Mouse (Mus musculus) kidney, adult 9 months (tissue): ENCODE results near the gene Tnfaip6.
A peak's percentile ranks its signal among the peaks of the same experiment; 100 is the strongest.

Experiments used
- DNase-seq: peaks from one replicate; pipeline ENCODE4 v3.0.0; 2022

Gene Tnfaip6

DNA sequence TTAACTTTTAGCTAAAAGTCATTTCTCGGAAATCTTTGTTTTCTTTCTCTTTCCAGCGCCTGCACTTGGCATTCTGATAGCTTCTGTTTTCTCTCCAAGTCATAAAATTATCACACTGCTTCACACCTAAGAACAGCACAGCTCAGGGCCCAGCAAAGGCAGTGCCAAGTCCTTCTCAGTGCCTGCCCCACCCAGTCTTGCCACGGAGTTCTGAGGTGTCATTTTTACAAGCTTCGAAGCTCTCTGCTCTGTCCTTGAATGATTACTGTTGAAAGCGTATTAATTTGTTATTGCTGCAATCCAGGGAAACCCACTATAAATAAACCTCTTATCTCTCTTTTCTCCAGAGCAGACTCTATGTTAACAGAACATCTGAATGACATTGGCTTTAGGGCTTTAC, 15.7 kb downstream of the Tnfaip6 start:
- DNase-seq: no peak

DNA sequence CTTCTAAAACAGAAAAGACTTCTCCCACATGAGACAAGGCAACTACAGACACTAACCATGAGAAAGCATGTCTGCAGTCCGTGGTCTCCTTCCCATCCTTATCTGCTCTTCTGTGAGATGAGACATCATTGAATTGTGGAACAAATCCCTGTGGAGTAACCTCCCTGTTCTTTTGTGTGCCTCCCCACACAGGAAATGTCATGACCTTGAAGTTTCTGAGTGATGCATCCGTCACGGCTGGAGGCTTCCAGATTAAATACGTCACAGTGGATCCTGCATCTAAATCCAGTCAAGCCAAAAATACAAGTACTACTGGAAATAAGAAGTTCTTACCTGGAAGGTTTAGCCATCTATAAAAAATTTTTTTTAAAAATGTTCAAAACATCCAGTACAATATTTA, 17.8 kb downstream of the Tnfaip6 start:
- no peak for DNase-seq

DNA sequence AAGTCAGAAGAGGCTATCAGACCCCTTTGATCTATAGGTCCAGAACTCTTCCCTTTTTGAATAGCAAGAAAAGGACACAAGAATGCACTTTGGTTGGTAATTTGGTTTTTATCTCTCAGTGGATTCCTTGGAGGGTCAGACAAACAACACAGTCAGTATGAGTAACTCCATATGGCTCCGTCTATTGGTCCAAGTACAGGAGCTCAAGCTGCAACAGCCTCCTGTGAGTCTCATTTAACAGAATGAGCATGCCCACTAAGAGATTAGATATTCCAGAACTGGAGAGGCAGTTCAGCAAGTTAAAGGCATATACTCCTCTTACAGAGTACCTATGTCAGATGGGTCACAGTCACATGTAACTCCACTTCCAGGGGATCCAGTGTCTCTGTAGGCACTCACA, 19.3 kb downstream of the Tnfaip6 start:
- no peak for DNase-seq

DNA sequence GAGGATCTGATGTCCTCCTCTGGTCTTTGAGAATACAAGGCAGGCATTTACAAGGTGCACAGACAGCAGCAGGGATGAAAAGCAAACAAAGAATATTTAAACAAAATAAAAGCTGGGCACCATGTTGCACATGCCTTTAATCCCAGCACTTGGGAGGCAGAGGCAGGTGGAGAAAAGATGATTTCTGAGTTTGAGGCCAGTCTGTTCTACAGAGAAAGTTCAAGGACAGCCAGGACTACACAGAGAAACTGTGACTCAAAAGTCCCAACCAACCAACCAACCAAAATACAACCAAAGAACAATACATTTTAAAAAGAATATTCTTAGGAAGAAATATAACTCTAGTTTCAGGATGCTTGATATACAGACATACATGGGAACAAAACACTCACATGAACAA, 19.9 kb downstream of the Tnfaip6 start:
- no peak for DNase-seq

DNA sequence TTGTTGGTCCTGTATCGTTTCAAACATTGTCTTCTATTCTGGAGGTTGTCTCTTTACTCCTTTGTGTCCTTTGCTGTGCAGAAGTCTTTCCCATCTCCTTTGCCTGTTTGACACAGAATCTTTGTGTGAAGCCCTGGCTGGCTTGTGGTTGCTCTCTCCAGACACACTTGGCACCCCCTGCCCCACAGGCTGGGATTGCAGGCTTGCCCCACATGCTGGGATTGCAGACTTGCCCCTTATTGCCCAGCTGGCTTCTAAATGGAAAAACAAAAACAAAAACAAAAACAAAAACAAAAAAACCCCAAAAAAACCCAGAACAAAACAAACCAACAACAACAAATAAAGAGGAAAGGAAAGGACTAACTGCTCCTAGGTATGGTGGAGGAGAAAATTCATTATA, 30.8 kb downstream of the Tnfaip6 start:
- no peak for DNase-seq

DNA sequence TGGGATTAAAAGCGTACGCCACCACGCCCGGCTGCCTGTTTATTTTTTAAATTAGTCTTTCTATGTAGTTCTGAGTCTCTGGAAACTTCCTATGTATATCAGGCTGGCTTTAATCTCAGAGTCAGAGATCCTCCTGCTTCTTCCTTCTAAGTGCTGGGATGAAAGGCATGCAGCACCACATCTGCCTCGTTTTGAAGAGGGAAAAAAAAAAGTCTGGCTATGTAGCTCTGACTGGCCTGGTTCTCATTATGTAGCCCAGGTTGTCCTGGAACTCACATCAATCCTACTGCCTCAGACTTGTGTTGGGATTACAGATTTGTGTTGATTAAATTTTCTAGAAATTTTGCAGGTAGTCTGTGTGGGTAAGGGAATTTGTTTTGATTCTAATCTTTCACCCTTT, 33.0 kb downstream of the Tnfaip6 start:
- no peak for DNase-seq

DNA sequence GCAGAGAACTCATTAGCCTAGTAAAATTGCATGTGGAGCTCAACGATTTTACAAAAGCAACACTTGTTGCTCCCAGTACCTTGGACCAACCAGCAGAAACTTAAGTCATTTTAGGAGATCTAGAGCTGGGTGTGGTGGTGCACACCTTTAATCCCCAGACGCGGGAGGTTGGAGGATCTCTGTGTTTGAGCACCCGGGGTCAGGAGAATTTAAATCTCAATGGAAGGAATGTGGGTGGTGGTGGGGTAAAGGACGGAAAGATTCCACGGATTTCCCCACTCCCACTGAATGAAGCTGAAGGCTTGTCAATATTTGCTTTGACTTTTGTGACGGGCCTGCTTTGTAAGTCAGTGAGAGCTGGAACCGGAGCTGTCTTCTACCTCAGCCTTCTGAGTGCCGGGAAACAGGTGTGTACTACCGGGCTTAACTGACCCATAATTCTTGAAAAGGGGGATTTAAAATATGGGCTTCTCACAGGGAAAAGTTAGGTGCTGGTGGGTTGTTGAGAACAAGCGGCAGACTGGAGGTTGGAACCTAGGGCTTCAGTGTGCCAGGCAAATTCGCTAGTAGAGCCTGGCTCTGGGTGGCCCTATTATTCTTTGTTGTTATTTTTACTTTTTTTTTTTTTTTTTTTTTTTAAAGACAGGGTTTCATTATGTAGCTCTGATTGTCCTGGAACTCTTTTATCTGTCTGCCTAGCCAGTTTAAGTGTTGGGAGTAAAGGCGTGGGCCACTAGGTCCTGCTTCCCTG, 33.6 kb downstream of the Tnfaip6 start:
- DNase-seq: no peak

DNA sequence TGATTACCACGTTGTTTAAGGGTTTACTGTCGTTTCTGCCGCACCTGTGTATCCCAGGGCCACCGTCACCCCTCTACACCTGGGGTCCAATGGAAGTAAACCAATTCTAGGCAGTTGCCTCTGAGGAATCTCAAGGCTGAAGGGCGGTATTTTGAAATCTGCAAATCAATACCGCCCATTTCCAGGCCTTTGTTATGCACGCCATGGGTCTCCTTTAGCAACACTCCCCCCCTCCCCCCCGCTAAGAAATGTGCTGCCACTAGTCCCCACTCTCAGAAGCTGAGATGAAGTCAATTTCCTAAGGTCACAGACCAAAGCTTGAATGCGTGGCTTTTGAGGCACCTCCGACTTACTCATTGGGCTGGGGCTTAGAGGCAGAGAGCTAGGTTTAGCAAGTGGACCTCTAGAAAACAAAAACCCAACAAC, 34.3 kb downstream of the Tnfaip6 start:
- DNase-seq: peak; percentile 6

DNA sequence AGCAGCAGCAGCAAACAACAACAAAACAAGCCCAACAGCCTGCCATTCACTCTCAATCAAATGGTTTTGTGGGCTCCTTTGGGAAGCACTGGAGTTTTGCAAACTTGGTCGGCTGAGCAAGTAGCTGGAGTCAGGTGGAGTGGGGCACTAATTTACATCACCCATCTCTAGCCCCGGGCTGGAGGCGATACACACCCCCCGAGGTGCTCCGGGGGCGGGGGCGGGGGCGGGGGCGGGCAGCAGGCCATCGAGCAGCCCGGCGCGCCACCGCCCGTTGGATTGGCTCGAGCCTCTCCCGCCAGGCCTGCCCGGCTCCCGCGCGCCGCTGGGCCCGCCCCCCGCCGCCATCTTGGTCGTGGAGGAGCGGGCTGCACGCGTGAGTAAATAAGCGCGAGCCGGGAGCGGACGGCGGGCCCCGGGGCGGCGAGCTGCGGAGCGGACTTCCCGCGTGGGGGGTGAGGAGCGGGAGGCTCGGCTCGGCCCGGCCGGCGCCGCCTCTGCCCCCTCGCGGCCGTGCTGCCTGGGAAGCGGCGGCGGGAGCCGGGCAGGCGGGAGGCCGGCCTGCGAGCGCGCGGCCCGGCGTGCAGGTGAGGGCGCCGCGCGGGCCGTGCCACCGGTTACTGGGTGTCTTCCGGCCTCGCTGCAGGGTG, 34.8 kb downstream of the Tnfaip6 start, which contains the start of gene Rif1:
TSS of gene Rif1 (plus strand) at position 342 of the 650 bp plus-strand sequence.
- peak; percentile 87 for DNase-seq

DNA sequence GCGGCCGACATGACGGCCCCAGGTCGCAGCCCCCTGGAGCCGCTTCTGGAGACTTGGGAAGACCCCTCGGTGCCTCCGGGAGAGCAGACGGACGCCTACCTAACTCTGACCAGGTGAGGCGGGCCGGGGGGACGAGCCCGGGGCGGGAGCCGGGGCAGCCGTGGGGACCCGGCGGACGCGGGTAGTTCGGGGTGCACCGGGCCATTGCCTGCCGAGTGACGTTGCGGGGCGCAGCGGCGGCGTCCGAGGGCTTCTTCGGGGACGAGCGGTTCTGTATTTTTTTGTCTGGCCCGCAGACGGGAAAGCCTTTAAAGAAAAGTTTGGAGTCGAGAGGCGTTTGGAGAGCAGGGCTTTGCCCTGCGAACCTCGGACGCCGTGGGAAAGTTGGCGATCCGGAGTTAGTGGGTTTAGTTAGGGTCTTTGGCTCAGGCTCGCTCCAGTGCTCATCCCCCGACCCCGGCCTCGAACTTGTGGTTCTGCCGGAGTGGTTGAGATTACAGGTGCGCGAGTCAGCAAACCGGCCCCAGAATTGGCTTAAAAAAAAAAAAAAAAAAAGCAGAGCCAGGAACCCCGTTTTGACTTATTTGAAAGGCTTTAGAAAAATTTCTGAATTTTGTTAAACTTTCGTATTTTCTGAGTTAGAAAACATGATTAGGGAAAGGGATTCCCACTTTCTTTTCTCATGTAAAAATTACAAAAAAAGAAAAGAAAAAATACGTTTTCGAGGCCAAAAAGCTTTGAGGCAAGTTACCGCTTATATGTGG, 35.5 kb downstream of the Tnfaip6 start:
- no peak for DNase-seq

DNA sequence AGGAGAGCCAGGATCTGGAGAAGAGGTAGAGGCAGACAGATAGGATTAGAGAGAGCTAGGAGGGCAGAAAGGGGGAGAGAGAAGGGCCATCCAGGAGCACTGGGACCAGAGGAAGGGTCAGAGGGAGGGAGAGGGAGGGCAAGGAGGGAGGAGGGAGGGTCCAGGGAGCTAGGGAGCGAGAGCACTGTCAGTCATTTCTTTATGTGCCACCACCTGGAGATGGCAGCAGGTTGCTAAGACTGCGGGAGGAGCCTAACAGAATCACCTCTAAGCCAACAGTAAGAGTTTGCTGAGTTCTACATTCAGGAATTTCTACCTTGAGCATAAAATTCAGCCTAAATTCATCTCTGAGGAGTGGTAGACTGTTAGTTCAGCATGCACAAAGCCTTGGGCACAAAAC, 40.9 kb downstream of the Tnfaip6 start:
- DNase-seq: no peak

DNA sequence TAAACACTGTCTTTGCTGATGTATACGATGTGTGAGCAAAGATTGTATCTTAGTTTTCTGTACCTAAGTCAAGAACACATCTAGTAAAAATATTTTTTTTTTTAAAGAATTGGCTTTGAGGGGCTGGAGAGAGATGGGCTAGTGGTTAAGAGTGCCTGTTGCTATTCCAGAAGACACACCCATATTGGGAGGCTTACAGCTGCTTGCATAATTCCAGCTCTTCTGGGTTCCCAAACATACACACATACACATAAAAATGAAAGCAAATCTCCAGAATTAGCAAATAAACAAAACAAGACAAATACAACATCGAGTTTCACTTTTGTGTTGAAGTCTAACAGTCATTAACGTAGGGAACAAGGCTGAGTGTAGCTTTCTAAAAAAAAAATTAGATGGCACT, 46.2 kb downstream of the Tnfaip6 start:
- DNase-seq: no peak

DNA sequence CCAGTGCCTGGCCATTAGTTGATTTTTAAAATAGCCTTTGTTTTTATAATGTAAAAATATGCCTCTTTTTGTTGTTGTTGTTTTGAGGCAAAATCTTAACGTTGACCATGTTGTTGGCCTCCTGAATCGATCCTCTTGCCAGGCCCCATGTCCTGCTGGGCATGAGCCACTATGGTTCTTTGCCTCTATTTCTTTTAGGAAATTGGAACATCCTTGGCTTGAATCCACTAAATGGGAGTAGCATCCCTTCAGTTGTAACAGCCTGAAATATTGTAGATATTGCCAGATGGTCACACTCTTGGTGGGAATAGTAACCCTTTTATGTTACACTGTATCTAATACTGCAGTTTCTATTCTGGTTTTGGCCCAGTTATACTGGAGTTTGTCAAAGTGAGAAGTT, 46.8 kb downstream of the Tnfaip6 start:
- DNase-seq: no peak
